Mouse (Mus musculus): Measurements from ENCODE around the gene Sdk1. TPM values are rescaled to one million over a fixed set of nuclear protein-coding genes. Genes with fewer than 3 reads are reported as not detected.
A peak's percentile ranks its signal among the peaks of the same experiment; 100 is the strongest.

The Sdk1 gene
- polyA plus RNA-seq, 1 experiment from 2014 or later: 4.8 TPM

- Histone ChIP-seq H3K4me3 (ENCODE audit: low read depth, low read length) (no peak overlapping the region), H3K27me3 (replicated peaks; ENCODE audit: control insufficient read depth, insufficient read depth, low read length) (no peaks in the 10 kb centered on the region), H3K9me3 (ENCODE audit: control insufficient read depth, low read length) (no peaks in the 10 kb centered on the region), H3K4me2 (ENCODE audit: low read length) (no peak overlapping the region), H3K4me1 (replicated peaks; ENCODE audit: control insufficient read depth, insufficient read depth, low read length) (peaks cover 4% of the 10 kb centered on the region; the same call in 1 of the 2 replicates), H3K27ac (ENCODE audit: low read depth) (no peak overlapping the region), H3K36me3 (ENCODE audit: control insufficient read depth, insufficient read depth, low read length) (no peaks in the 10 kb centered on the region), H3K9ac (ENCODE audit: low read length) (no peak overlapping the region)
- WGBS: 81% methylated on average over 4 of the region's 4 CpGs
- DNase-seq (ENCODE audit: low spot score) (no peak), ATAC-seq (replicated peaks; ENCODE audit: low FRiP score, low TSS enrichment, low read depth) (no peak)
Observed at GRCm38 (mm10) chr5:141390541-141390940, 149.3 kb downstream of the Sdk1 start.

GRCm38 (mm10) chr5:141391153-141391552 lies 149.9 kb downstream of the Sdk1 start:
- no peak overlapping the region for H3K4me3 ChIP-seq (ENCODE audit: low read depth, low read length)
- H3K9me3 ChIP-seq (ENCODE audit: control insufficient read depth, low read length): no peaks in the 10 kb centered on the region
- no peak for DNase-seq (ENCODE audit: low spot score)
- H3K4me1 ChIP-seq (replicated peaks; ENCODE audit: control insufficient read depth, insufficient read depth, low read length): peaks cover 4% of the 10 kb centered on the region; the same call in 1 of the 2 replicates
- no peak overlapping the region for H3K4me2 ChIP-seq (ENCODE audit: low read length)
- no peak overlapping the region for H3K27ac ChIP-seq (ENCODE audit: low read depth)
- 55% methylated on average over 5 of the region's 5 CpGs for WGBS
- ATAC-seq (replicated peaks; ENCODE audit: low FRiP score, low TSS enrichment, low read depth): no peak
- H3K9ac ChIP-seq (ENCODE audit: low read length): no peak overlapping the region
- H3K27me3 ChIP-seq (replicated peaks; ENCODE audit: control insufficient read depth, insufficient read depth, low read length): no peaks in the 10 kb centered on the region
- H3K36me3 ChIP-seq (ENCODE audit: control insufficient read depth, insufficient read depth, low read length): no peaks in the 10 kb centered on the region

GRCm38 (mm10) chr5:141393846-141394245 lies 152.6 kb downstream of the Sdk1 start:
- no peak overlapping the region for H3K9ac ChIP-seq (ENCODE audit: low read length)
- no peak overlapping the region for H3K4me2 ChIP-seq (ENCODE audit: low read length)
- no peaks in the 10 kb centered on the region for H3K9me3 ChIP-seq (ENCODE audit: control insufficient read depth, low read length)
- 85% methylated on average over 4 of the region's 4 CpGs for WGBS
- H3K27ac ChIP-seq (ENCODE audit: low read depth): no peak overlapping the region
- peaks cover 4% of the 10 kb centered on the region; the same call in 1 of the 2 replicates for H3K4me1 ChIP-seq (replicated peaks; ENCODE audit: control insufficient read depth, insufficient read depth, low read length)
- DNase-seq (ENCODE audit: low spot score): no peak
- ATAC-seq (replicated peaks; ENCODE audit: low FRiP score, low TSS enrichment, low read depth): no peak
- H3K27me3 ChIP-seq (replicated peaks; ENCODE audit: control insufficient read depth, insufficient read depth, low read length): no peaks in the 10 kb centered on the region
- H3K4me3 ChIP-seq (ENCODE audit: low read depth, low read length): no peak overlapping the region
- H3K36me3 ChIP-seq (ENCODE audit: control insufficient read depth, insufficient read depth, low read length): no peaks in the 10 kb centered on the region

- ATAC-seq (replicated peaks; ENCODE audit: low FRiP score, low TSS enrichment, low read depth): no peak
- Histone ChIP-seq H3K4me2 (ENCODE audit: low read length) (no peak overlapping the region), H3K36me3 (ENCODE audit: control insufficient read depth, insufficient read depth, low read length) (no peaks in the 10 kb centered on the region), H3K4me3 (ENCODE audit: low read depth, low read length) (no peak overlapping the region), H3K27ac (ENCODE audit: low read depth) (no peak overlapping the region), H3K9ac (ENCODE audit: low read length) (no peak overlapping the region), H3K4me1 (replicated peaks; ENCODE audit: control insufficient read depth, insufficient read depth, low read length) (peaks cover 4% of the 10 kb centered on the region; the same call in 1 of the 2 replicates), H3K9me3 (ENCODE audit: control insufficient read depth, low read length) (no peaks in the 10 kb centered on the region), H3K27me3 (replicated peaks; ENCODE audit: control insufficient read depth, insufficient read depth, low read length) (no peaks in the 10 kb centered on the region)
- WGBS: 89% methylated on average over 8 of the region's 8 CpGs
- DNase-seq (ENCODE audit: low spot score): no peak
Observed at GRCm38 (mm10) chr5:141394586-141394985, 153.3 kb downstream of the Sdk1 start.

- 77% methylated on average over 8 of the region's 8 CpGs for WGBS
- ATAC-seq (replicated peaks; ENCODE audit: low FRiP score, low TSS enrichment, low read depth) (no peak), DNase-seq (ENCODE audit: low spot score) (no peak)
- no peak overlapping the region for H3K9ac ChIP-seq (ENCODE audit: low read length)
- H3K36me3 ChIP-seq (ENCODE audit: control insufficient read depth, insufficient read depth, low read length): no peaks in the 10 kb centered on the region
- no peak overlapping the region for H3K4me2 ChIP-seq (ENCODE audit: low read length)
- H3K9me3 ChIP-seq (ENCODE audit: control insufficient read depth, low read length): no peaks in the 10 kb centered on the region
- H3K27ac ChIP-seq (ENCODE audit: low read depth): no peak overlapping the region
- no peak overlapping the region for H3K4me3 ChIP-seq (ENCODE audit: low read depth, low read length)
- H3K27me3 ChIP-seq (replicated peaks; ENCODE audit: control insufficient read depth, insufficient read depth, low read length): no peaks in the 10 kb centered on the region
- peaks cover 18% of the 10 kb centered on the region for H3K4me1 ChIP-seq (replicated peaks; ENCODE audit: control insufficient read depth, insufficient read depth, low read length)
Observed at GRCm38 (mm10) chr5:141403741-141404140, 162.5 kb downstream of the Sdk1 start.

GRCm38 (mm10) chr5:141404651-141405050 lies 163.4 kb downstream of the Sdk1 start:
- WGBS: 38% methylated on average over 2 of the region's 2 CpGs

GRCm38 (mm10) chr5:141406926-141407325 lies 165.6 kb downstream of the Sdk1 start:
- Histone ChIP-seq H3K9ac (ENCODE audit: low read length) (no peak overlapping the region), H3K4me1 (replicated peaks; ENCODE audit: control insufficient read depth, insufficient read depth, low read length) (peaks cover 18% of the 10 kb centered on the region), H3K36me3 (ENCODE audit: control insufficient read depth, insufficient read depth, low read length) (no peaks in the 10 kb centered on the region), H3K4me2 (ENCODE audit: low read length) (no peak overlapping the region), H3K27ac (ENCODE audit: low read depth) (peak overlapping the region; percentile 33; the same call in 1 of the 2 replicates), H3K27me3 (replicated peaks; ENCODE audit: control insufficient read depth, insufficient read depth, low read length) (no peaks in the 10 kb centered on the region), H3K4me3 (ENCODE audit: low read depth, low read length) (no peak overlapping the region), H3K9me3 (ENCODE audit: control insufficient read depth, low read length) (no peaks in the 10 kb centered on the region)
- no peak for ATAC-seq (replicated peaks; ENCODE audit: low FRiP score, low TSS enrichment, low read depth)
- no peak for DNase-seq (ENCODE audit: low spot score)
- 44% methylated on average over 7 of the region's 7 CpGs for WGBS

More at GRCm38 (mm10) chr5:141404651-141405050, 163.4 kb downstream of the Sdk1 start:
- H3K36me3 ChIP-seq (ENCODE audit: control insufficient read depth, insufficient read depth, low read length): no peaks in the 10 kb centered on the region
- no peak overlapping the region for H3K4me3 ChIP-seq (ENCODE audit: low read depth, low read length)
- no peaks in the 10 kb centered on the region for H3K27me3 ChIP-seq (replicated peaks; ENCODE audit: control insufficient read depth, insufficient read depth, low read length)
- ATAC-seq (replicated peaks; ENCODE audit: low FRiP score, low TSS enrichment, low read depth) (no peak), DNase-seq (ENCODE audit: low spot score) (no peak)
- H3K9me3 ChIP-seq (ENCODE audit: control insufficient read depth, low read length): no peaks in the 10 kb centered on the region
- no peak overlapping the region for H3K4me2 ChIP-seq (ENCODE audit: low read length)
- H3K27ac ChIP-seq (ENCODE audit: low read depth): no peak overlapping the region
- no peak overlapping the region for H3K9ac ChIP-seq (ENCODE audit: low read length)
- peaks cover 18% of the 10 kb centered on the region for H3K4me1 ChIP-seq (replicated peaks; ENCODE audit: control insufficient read depth, insufficient read depth, low read length)

- Histone ChIP-seq H3K4me1 (replicated peaks; ENCODE audit: control insufficient read depth, insufficient read depth, low read length) (peaks cover 41% of the 10 kb centered on the region), H3K9me3 (ENCODE audit: control insufficient read depth, low read length) (no peaks in the 10 kb centered on the region), H3K9ac (ENCODE audit: low read length) (no peak overlapping the region), H3K27ac (ENCODE audit: low read depth) (peak overlapping the region; percentile 43; the same call in 1 of the 2 replicates), H3K4me2 (ENCODE audit: low read length) (no peak overlapping the region), H3K36me3 (ENCODE audit: control insufficient read depth, insufficient read depth, low read length) (no peaks in the 10 kb centered on the region), H3K4me3 (ENCODE audit: low read depth, low read length) (no peak overlapping the region), H3K27me3 (replicated peaks; ENCODE audit: control insufficient read depth, insufficient read depth, low read length) (no peaks in the 10 kb centered on the region)
- ATAC-seq (replicated peaks; ENCODE audit: low FRiP score, low TSS enrichment, low read depth) (no peak), DNase-seq (ENCODE audit: low spot score) (no peak)
- WGBS: 43% methylated on average over 11 of the region's 11 CpGs
Observed at GRCm38 (mm10) chr5:141413013-141413412, 171.7 kb downstream of the Sdk1 start.

- DNase-seq (ENCODE audit: low spot score) (peak; percentile 67), ATAC-seq (replicated peaks; ENCODE audit: low FRiP score, low TSS enrichment, low read depth) (peak; percentile 78)
- no peak overlapping the region for H3K4me2 ChIP-seq (ENCODE audit: low read length)
- H3K27me3 ChIP-seq (replicated peaks; ENCODE audit: control insufficient read depth, insufficient read depth, low read length): no peaks in the 10 kb centered on the region
- no peaks in the 10 kb centered on the region for H3K36me3 ChIP-seq (ENCODE audit: control insufficient read depth, insufficient read depth, low read length)
- peaks cover 41% of the 10 kb centered on the region for H3K4me1 ChIP-seq (replicated peaks; ENCODE audit: control insufficient read depth, insufficient read depth, low read length)
- H3K4me3 ChIP-seq (ENCODE audit: low read depth, low read length): no peak overlapping the region
- WGBS: 26% methylated on average over 10 of the region's 10 CpGs
- H3K27ac ChIP-seq (ENCODE audit: low read depth): peak overlapping the region; percentile 62
- H3K9me3 ChIP-seq (ENCODE audit: control insufficient read depth, low read length): no peaks in the 10 kb centered on the region
- no peak overlapping the region for H3K9ac ChIP-seq (ENCODE audit: low read length)
Observed at GRCm38 (mm10) chr5:141415644-141416243, 174.5 kb downstream of the Sdk1 start.

All from intestine, embryonic 14.5 days (tissue).